Mouse (Mus musculus) myocyte (in vitro differentiated cells): ENCODE data around the gene Rere. TPM values are rescaled to one million over a fixed set of nuclear protein-coding genes. Genes with fewer than 3 reads are reported as not detected.

Experiments used
- H3K27me3 ChIP-seq: one replicate; pipeline ENCODE4 v1.6.1; 2011; ENCODE audit not compliant: control insufficient read depth, insufficient read depth, insufficient read length
- H3K36me3 ChIP-seq: one replicate; pipeline ENCODE4 v1.6.1; 2011; ENCODE audit not compliant: control insufficient read depth, insufficient read depth
- H3K4me2 ChIP-seq: one replicate; pipeline ENCODE4 v1.6.1; 2011; ENCODE audit warnings: low read depth, control low read depth
- H3K4me3 ChIP-seq: one replicate; pipeline ENCODE4 v1.5.1; 2011; ENCODE audit warnings: mild to moderate bottlenecking, control low read depth, moderate library complexity
- H3K79me2 ChIP-seq: one replicate; pipeline ENCODE4 v1.6.1; 2011; ENCODE audit not compliant: control insufficient read depth, insufficient read depth
- H3ac ChIP-seq: one replicate; pipeline ENCODE4 v1.6.1; 2011; ENCODE audit not compliant: control insufficient read depth, insufficient read length
- CEBPB ChIP-seq: IDR thresholded peaks from 2 replicates; pipeline ENCODE4 v1.6.1; 2011; ENCODE audit warnings: mild to moderate bottlenecking, moderate library complexity; ENCODE audit not compliant: poor library complexity, insufficient read depth, severe bottlenecking
- E2F4 ChIP-seq: IDR thresholded peaks from one replicate; pipeline ENCODE4 v1.6.1; 2011; ENCODE audit warnings: mild to moderate bottlenecking, control low read depth, moderate library complexity; ENCODE audit not compliant: insufficient read depth
- MAX ChIP-seq: IDR thresholded peaks from one replicate; pipeline ENCODE4 v1.6.1; 2011; ENCODE audit warnings: low read depth, mild to moderate bottlenecking, control low read depth
- MYOD1 ChIP-seq, 3 experiments: IDR thresholded peaks; one replicate each; pipeline ENCODE4 v1.6.1; 2011; ENCODE audit warnings: control low read depth in 2 of 3, low read depth in 2 of 3, mild to moderate bottlenecking in 2 of 3, moderate library complexity in 1 of 3; ENCODE audit not compliant: insufficient read length in 2 of 3, control insufficient read depth in 1 of 3
- MYOG ChIP-seq, 3 experiments: IDR thresholded peaks; one replicate each; pipeline ENCODE4 v1.6.1; 2011; ENCODE audit warnings: control low read depth in 2 of 3, low read depth in 2 of 3, mild to moderate bottlenecking in 2 of 3; ENCODE audit not compliant: insufficient read length in 2 of 3, control insufficient read depth in 1 of 3, insufficient read depth in 1 of 3
- POLR2A ChIP-seq: IDR thresholded peaks from one replicate; pipeline ENCODE4 v1.6.1; 2011; ENCODE audit warnings: low read depth, mild to moderate bottlenecking, control low read depth, moderate library complexity; ENCODE audit not compliant: insufficient read length
- POLR2AphosphoS2 ChIP-seq: IDR thresholded peaks from one replicate; pipeline ENCODE4 v1.6.1; 2011; ENCODE audit warnings: low read depth, control low read depth; ENCODE audit not compliant: insufficient read length
- REST ChIP-seq: IDR thresholded peaks from one replicate; pipeline ENCODE4 v1.6.1; 2011; ENCODE audit warnings: mild to moderate bottlenecking, control low read depth, moderate library complexity; ENCODE audit not compliant: insufficient read depth, insufficient read length
- SRF ChIP-seq: IDR thresholded peaks from one replicate; pipeline ENCODE4 v1.6.1; 2011; ENCODE audit warnings: low read depth; ENCODE audit not compliant: control insufficient read depth, insufficient read length
- TCF12 ChIP-seq: IDR thresholded peaks from one replicate; pipeline ENCODE4 v1.6.1; 2011; ENCODE audit warnings: mild to moderate bottlenecking, control low read depth; ENCODE audit not compliant: poor library complexity, insufficient read depth, severe bottlenecking
- TCF3 ChIP-seq: IDR thresholded peaks from one replicate; pipeline ENCODE4 v1.6.1; 2011; ENCODE audit warnings: low read depth, control low read depth; ENCODE audit not compliant: insufficient read length
- USF1 ChIP-seq: IDR thresholded peaks from one replicate; pipeline ENCODE4 v1.6.1; 2011; ENCODE audit warnings: low read depth, mild to moderate bottlenecking, control low read depth, moderate library complexity
- polyA plus RNA-seq: library from polyadenylated mRNA; unstranded; fragments of >200 nt; fragmentation: generic; extraction: Trizol; gene quantifications from one replicate; pipeline ENCODE4 v1.2.1, GENCODE M21; 2012; ENCODE audit warnings: missing spikeins

Gene Rere
- polyA plus RNA-seq, 1 experiment, result 34.0 TPM

DNA sequence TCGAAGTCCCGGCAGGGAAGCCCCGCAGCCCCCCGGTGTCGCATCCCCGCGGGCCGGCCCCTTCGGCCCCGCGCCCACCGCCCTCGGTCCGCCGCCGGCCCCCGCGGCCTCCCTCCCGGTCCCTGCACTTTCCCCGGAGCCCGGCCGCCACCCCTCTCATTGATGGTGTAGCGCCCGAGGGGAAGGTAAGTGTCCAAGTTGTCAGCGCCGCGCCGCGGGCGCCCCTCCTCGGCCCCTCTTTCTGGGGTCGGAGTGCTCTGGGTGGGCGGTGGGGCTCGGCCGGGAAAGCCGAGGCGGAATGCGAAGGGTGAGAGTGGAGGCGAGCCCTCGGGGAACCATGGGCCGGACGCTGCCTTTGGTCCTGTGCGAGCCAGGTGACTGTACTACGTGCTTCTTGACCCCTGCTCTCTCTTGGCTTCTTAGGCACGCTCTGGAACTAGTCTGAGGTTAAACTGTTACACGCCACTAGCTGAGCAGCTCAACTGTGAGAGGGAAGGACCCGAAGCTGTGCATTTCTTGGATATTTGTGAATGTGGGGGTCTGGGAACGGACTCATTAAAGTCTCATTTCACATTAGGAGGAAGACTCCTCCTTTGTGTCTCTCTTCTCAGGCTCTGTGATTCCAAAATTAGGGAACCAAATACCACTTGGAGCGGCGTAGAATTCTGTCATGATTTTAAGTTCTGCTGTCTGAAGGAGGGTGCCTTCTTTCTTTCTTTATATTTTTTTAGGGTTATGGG lies 615 bp downstream of the Rere start:
- H3K4me2 ChIP-seq, result peak overlapping the region; percentile 72
- peak overlapping the region; percentile 91 for H3K4me3 ChIP-seq
- peak overlapping the region; percentile 25 for H3ac ChIP-seq
- H3K36me3 ChIP-seq, result no peaks in the 10 kb centered on the region
- H3K79me2 ChIP-seq, result peaks cover 51% of the 10 kb centered on the region
- no peak for TF ChIP-seq POLR2AphosphoS2
- TF ChIP-seq USF1, result no peak
- TF ChIP-seq TCF12, result no peak
- no peak for TF ChIP-seq E2F4
- TF ChIP-seq SRF, result no peak
- no peak for TF ChIP-seq MYOD1 (IDR thresholded peaks at IDR 0.05; ENCODE audit: control insufficient read depth in 1 of 3, insufficient read length in 2 of 3, low read depth in 2 of 3)
- no peak for TF ChIP-seq REST
- TF ChIP-seq POLR2A, result no peak
- TF ChIP-seq TCF3, result no peak
- TF ChIP-seq CEBPB, result no peak
- TF ChIP-seq MAX, result no peak
- no peak for TF ChIP-seq MYOG (IDR thresholded peaks at IDR 0.05; ENCODE audit: control insufficient read depth in 1 of 3, insufficient read depth in 1 of 3, insufficient read length in 2 of 3, low read depth in 2 of 3)
- no peaks in the 10 kb centered on the region for H3K27me3 ChIP-seq

DNA sequence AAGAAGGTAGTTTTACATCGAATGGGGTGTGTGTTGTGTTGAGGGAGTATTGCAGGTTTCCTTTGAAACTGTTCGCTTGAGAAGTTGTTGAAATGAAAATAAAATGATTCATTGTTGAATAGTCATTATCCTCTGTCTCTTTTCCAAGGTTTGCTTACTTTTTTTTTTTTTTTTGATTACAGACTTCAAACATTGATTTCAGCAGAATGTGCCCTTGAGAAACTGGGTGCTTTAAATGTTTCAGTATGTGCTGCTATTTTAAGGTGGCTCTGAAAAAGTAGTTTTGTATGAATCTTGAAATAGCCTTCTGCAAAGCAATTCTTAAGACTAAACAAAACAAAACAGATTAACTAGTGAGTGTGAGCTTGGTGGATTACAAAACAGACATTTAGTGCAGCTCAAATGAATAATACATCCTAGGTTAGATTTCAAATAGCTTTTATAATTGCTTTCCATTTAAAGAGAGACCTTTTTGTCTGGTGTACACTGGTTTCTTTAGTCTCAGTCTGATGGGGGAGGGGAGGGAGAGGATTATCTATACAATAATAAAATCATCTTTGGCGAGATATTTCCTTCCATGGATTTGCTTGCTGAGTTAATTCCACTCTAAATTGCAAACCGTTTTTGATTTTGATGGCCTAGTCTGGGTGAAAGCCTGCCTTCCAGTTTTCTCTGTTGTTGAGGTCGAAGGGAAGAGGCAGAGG lies 1.3 kb downstream of the Rere start:
- H3K27me3 ChIP-seq, result no peaks in the 10 kb centered on the region
- peak overlapping the region; percentile 72 for H3K4me2 ChIP-seq
- no peaks in the 10 kb centered on the region for H3K36me3 ChIP-seq
- peaks cover 58% of the 10 kb centered on the region for H3K79me2 ChIP-seq
- peak overlapping the region; percentile 91 for H3K4me3 ChIP-seq
- H3ac ChIP-seq, result peak overlapping the region; percentile 25
- no peak for TF ChIP-seq SRF
- TF ChIP-seq REST, result no peak
- TF ChIP-seq CEBPB, result no peak
- no peak for TF ChIP-seq MYOD1 (IDR thresholded peaks at IDR 0.05; ENCODE audit: control insufficient read depth in 1 of 3, insufficient read length in 2 of 3, low read depth in 2 of 3)
- no peak for TF ChIP-seq POLR2A
- no peak for TF ChIP-seq POLR2AphosphoS2
- no peak for TF ChIP-seq TCF3
- no peak for TF ChIP-seq E2F4
- no peak for TF ChIP-seq TCF12
- TF ChIP-seq USF1, result no peak
- TF ChIP-seq MYOG (IDR thresholded peaks at IDR 0.05; ENCODE audit: control insufficient read depth in 1 of 3, insufficient read depth in 1 of 3, insufficient read length in 2 of 3, low read depth in 2 of 3), result no peak
- TF ChIP-seq MAX, result no peak

DNA sequence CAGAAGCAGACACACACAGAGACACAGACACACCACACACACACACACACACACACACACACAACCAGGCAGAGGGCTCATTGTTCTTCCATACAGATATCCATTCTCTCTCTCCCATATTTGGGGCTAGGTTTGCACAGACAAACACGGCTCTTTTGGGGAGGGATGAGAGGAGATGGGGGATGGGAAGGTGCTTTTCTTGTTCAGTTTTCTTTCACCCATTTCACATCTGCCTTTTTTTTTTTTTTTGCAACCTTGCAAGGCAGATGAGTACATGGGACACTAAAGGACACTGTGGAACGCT lies 1.8 kb downstream of the Rere start:
- TF ChIP-seq POLR2A, result no peak
- TF ChIP-seq TCF3, result no peak
- TF ChIP-seq MYOG (IDR thresholded peaks at IDR 0.05; ENCODE audit: control insufficient read depth in 1 of 3, insufficient read depth in 1 of 3, insufficient read length in 2 of 3, low read depth in 2 of 3), result no peak
- no peak for TF ChIP-seq MAX
- TF ChIP-seq TCF12, result no peak
- no peaks in the 10 kb centered on the region for H3K27me3 ChIP-seq

DNA sequence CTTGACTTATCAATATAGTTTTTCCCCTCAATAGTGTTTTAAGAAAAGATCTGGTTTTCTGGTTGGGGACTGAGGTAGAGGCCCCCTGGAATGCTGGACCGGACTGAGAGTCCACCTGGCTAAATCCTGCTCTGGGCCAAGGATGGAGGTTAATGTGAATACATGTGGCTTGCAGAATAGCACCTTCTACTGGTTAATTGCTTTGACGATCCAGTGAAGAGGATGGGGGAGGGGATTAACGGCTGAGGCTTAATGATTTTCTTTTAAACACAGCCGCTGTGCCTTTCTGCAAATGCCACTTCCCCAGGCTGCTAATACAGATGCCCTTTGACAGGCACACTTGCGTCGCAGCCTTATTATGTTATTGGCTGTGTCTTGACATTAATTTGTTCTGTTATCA lies 2.5 kb downstream of the Rere start:
- Histone ChIP-seq H3K4me2 (peak overlapping the region; percentile 72), H3ac (no peak overlapping the region), H3K4me3 (peak overlapping the region; percentile 91), H3K27me3 (no peaks in the 10 kb centered on the region), H3K79me2 (peaks cover 70% of the 10 kb centered on the region), H3K36me3 (no peaks in the 10 kb centered on the region)
- TF ChIP-seq USF1 (no peak), TCF12 (no peak), POLR2AphosphoS2 (no peak), TCF3 (no peak), E2F4 (no peak), MYOG (IDR thresholded peaks at IDR 0.05; ENCODE audit: control insufficient read depth in 1 of 3, insufficient read depth in 1 of 3, insufficient read length in 2 of 3, low read depth in 2 of 3) (no peak), MYOD1 (IDR thresholded peaks at IDR 0.05; ENCODE audit: control insufficient read depth in 1 of 3, insufficient read length in 2 of 3, low read depth in 2 of 3) (no peak), POLR2A (no peak), MAX (no peak), REST (no peak)

More for the DNA sequence above, 1.8 kb downstream of the Rere start:
- Histone ChIP-seq H3K36me3 (no peaks in the 10 kb centered on the region), H3K4me3 (peak overlapping the region; percentile 91), H3K4me2 (peak overlapping the region; percentile 72), H3K79me2 (peaks cover 63% of the 10 kb centered on the region), H3ac (no peak overlapping the region)

DNA sequence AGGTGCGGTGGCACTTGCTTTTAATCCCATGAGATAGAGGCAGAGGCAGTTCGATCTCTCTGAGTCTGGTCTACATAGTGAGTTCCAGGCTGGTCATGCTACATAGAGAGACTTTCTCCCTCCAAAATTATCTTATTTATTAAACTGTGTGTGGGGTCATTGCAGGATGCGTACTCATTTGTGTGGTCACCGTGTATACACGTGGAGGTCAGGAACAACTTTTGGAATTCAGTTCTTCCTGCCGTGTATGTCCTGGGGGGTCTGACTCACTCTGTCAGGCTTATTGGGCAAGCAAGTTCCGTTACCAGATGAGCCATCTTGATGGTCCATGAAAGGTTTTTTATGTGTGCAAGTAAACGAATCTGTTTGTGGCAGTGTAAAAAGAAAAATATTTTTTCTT lies 5.5 kb downstream of the Rere start:
- Histone ChIP-seq H3K36me3 (no peaks in the 10 kb centered on the region), H3K27me3 (no peaks in the 10 kb centered on the region), H3K4me2 (peak overlapping the region; percentile 1), H3K4me3 (no peak overlapping the region), H3K79me2 (peaks cover 96% of the 10 kb centered on the region), H3ac (no peak overlapping the region)
- TF ChIP-seq TCF3, result no peak
- no peak for TF ChIP-seq E2F4
- no peak for TF ChIP-seq POLR2AphosphoS2
- TF ChIP-seq USF1, result no peak
- no peak for TF ChIP-seq SRF
- no peak for TF ChIP-seq REST
- TF ChIP-seq MYOD1 (IDR thresholded peaks at IDR 0.05; ENCODE audit: control insufficient read depth in 1 of 3, insufficient read length in 2 of 3, low read depth in 2 of 3), result no peak
- no peak for TF ChIP-seq MAX
- no peak for TF ChIP-seq MYOG (IDR thresholded peaks at IDR 0.05; ENCODE audit: control insufficient read depth in 1 of 3, insufficient read depth in 1 of 3, insufficient read length in 2 of 3, low read depth in 2 of 3)
- TF ChIP-seq CEBPB, result no peak
- TF ChIP-seq TCF12, result no peak
- no peak for TF ChIP-seq POLR2A
